Mouse (Mus musculus) c-Kit-positive CD71-negative TER-119-negative erythroid progenitor cells, embryonic 14.5 days (primary cell): ENCODE data around the gene Agap1.

Experiments
- DNase-seq: peaks from one replicate; pipeline ENCODE4 v3.0.0-alpha.2; 2013; ENCODE audit warnings: low read depth

Gene Agap1

GRCm38 (mm10) chr1:89849861-89850230 is 395.2 kb downstream of the Agap1 start:
- no peak for DNase-seq

- DNase-seq, result no peak
Measured at GRCm38 (mm10) chr1:89850681-89851414, 396.2 kb downstream of the Agap1 start.

DNA sequence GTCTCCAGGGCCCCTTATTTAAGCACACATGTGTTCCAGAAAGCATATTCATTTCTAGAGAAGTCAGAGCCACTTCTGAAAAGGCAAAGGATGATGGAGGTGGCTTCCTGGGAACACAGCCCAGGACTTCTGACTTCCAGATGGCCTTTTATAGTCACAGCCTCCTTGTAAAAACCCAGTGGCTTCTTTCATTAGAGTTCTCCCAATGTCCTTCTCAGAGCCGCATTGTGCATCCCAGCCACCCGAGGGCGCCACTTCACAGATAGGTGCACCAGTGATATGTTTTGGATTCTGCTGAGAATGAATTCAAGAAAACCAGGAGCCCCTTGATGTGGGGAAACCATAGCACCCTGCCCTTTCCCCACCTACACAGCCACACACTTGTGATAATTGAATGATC is 404.6 kb downstream of the Agap1 start:
- peak; percentile 12 for DNase-seq

DNA sequence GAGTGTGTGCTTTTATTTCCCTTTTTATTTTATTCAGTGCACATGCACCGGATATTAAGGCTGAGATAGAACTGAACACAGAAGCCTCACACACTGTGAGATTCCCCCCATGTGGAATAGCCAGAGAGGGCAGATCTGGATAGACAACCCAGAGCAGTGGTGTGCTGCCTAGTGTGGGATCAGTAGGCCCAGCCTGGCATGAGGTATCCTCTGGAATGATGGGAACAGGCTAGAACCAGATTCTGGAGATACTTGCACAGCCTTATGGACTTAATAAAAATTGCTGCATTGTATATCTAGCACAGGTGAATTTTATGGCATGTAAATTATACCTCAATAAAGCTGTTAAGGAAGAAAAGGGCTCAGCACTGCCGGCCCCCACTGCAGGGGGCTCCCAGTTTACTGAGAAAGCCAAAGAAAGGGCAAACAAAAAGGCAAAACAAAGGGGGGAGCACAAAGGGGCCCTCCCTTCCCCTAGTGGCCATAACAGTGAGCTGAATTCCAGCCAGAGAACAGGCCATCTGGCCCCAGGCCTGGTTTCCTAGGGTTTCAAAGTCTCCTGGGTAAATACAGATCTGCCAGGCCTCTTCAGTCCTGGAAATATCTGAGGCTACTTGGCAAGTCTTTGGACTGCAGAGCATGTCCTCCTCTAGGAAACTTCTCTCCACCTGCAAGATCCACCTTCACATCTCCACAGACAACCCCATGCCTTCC is 405.6 kb downstream of the Agap1 start:
- DNase-seq, result no peak

DNA sequence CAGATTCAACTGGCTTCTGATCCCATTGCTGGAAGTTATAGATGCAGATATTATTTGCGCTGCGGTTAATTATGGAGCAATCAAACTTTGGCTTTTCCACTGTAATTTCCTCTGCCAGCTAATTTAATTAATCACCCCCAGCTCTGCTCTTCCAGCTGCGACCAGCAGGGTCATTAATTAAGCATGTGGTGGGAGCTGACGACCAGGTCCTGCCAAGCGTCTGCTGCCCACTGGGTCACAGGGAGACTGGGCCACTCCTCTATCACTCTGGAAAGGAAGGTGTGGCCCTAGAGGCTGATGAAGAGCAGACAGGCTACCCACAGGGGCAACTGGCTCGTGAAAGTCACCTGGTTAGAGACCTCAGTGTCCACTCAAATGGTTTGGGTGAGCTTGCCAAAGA is 411.2 kb downstream of the Agap1 start:
- DNase-seq, result no peak

GRCm38 (mm10) chr1:89867847-89868246 is 413.2 kb downstream of the Agap1 start:
- no peak for DNase-seq

GRCm38 (mm10) chr1:89870134-89870905 is 415.7 kb downstream of the Agap1 start:
- DNase-seq, result no peak

DNA sequence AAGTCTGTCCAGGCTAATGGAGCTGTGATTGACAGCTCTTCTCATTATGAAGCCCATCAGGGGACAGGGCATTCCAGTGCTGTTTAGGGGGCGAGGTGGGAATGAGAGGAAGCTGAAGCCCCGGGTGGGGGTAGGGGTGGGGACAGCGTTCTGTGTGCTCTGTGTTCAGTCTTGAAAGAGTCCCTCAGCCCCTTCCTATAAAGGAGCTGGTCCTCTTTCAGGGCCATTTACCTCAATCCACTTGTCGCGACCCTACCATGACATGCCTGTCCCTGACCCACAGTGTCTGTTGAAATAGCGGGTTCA is 416.3 kb downstream of the Agap1 start:
- no peak for DNase-seq

DNA sequence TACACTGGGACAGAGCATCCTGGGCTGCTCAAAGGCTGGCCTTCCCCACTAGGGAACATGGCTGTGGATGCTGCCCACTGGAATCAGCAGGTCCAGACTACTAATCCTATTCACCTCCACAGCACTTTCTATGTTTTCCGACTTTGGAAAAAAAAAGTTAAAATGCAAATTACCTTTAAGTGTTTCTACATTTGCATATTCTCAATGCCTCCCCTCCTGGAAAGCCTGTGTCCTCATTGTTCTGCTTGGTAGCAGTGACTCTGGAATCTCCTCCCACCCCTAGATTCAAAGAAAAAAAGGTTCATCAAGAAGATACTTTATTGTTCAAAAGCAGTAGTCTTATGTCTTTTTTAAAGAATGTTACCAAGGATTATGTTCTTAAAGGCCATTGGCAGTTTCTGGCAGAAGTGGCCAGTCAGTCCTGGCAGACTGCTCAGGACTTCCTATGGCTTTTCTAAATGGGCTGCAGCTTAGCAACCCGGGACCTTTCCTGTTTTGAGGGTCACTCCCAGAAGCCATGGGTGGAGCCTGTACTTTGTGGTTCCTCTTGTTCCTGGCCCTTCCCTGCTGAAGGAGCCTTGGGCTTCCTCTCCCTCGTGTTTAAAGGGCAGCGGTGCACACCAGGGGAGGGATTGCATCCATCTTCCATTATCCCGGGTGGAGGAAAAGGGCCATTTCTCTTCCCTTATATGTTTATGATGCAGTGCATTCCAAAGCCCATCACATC is 421.9 kb downstream of the Agap1 start:
- no peak for DNase-seq

DNA sequence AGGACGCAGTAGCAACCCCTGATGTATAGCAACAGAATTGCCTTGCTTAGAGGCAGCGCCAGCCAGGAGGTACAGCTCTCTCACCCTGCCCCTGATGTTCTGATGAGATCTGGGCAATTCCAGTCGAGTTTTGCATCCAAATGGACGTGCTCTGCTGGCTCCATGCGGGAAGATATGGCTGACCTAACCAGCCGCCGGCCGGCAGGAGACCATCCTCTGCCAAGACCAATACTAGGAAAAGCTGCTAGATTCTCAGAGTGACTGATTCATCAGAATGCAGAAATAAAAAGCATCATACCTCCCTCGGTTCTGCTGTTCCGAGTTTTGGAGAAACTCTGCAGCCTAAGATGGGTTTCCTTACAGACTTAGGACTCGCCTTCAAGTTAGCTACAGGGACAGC is 423.9 kb downstream of the Agap1 start:
- no peak for DNase-seq

GRCm38 (mm10) chr1:89880193-89880592 is 425.6 kb downstream of the Agap1 start:
- no peak for DNase-seq

DNA sequence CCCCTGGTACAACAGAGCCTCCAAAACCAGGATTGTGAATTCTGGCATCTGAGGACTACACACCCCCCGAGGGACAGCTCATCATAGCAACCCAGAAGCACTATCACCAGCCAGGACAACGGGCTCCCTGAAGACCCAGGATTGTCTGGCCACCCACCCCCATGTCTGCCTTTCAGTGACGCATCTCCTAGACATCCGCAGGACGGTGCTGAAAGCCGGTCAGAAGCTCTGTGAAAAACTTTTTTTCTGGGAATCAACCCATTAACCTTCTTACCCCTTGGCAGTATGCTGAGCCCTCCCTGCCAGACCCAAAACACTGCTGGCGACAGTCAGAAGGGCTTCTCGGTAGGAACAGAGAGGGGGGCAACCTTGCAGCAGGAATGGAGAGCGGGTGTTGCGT is 426.2 kb downstream of the Agap1 start:
- no peak for DNase-seq

DNA sequence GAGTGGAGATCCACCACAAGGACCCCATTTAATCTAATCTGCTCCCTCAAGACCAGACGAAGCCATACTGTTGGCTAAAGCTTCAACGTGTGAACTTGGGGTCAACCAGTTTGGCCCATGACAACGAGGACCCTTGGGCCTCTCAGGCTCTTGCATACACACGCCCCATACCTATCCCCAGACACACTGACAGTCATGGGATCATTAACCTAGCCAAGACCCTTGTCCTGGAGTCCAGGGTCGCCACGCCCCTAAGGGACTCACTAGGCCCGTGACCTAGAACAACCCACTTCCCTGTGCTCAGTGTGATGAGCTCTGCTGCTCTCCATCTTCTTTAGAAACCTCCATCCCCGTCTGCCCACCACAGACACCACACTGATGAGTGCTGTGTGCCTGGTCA is 429.7 kb downstream of the Agap1 start:
- DNase-seq, result no peak

DNA sequence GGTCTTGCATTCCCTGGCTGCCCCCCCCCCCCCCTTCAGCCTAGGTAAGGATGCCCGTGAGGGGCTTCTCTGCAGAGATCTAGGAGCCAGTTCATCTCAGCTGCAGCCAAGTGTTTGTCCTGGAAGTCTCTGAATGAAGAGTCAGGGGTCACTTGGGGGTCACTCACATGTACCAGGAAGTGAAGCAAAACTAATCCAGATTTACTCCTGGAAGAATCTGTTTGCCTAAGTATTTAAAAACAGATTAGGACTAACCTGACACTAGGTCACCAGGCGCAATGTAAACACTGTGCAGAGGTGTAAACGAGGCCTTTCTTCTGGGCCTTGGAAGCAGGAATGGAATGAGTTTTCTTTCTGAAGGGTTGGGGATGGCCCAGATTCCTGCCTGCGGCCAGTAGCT is 431.1 kb downstream of the Agap1 start:
- DNase-seq, result no peak

GRCm38 (mm10) chr1:89891400-89891799 is 436.8 kb downstream of the Agap1 start:
- DNase-seq, result no peak

- DNase-seq, result no peak
Measured at GRCm38 (mm10) chr1:89892281-89892680, 437.7 kb downstream of the Agap1 start.

DNA sequence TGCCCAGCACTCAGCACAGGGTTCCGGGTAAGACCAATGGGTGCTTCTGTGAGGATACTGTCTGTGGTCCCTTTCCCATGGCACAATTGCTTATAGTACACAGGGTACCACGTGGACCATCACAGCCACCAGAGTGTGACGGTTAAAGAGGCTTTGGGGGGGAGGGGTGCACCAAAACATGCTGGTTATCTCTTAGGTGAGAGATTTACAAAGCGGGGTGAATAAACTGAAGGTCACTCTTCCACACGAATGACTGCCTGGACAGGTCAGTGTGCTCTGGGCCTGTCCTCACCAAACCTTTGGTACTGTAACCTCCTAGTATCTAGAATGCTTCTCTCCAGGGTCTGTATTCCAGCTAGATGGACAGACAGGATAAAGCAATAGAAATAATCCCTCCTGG is 441.2 kb downstream of the Agap1 start:
- DNase-seq, result no peak

- no peak for DNase-seq
Measured at GRCm38 (mm10) chr1:89899036-89899435, 444.4 kb downstream of the Agap1 start.

- no peak for DNase-seq
Measured at GRCm38 (mm10) chr1:89899761-89900445, 445.3 kb downstream of the Agap1 start.

DNA sequence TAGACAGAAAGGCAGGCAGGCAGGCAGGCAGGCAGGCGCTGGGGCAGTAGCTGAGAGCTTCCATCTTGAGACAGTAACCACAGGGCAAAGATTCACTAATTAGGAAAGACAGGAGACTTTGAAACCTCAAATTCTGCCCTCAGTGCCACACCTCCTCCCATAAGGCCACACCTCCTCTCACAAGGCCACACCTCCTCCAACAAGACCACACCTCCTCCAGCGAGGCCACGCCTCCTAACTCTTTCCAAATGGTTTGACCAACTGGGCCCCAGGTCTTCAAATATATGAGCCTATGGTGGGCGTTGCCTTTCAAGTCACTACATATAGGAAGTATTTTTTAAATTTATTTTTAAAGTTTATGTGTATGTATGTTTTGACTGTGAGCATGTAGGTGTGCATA is 446.8 kb downstream of the Agap1 start:
- DNase-seq, result no peak

- peak; percentile 32 for DNase-seq
Measured at GRCm38 (mm10) chr1:89902236-89902635, 447.6 kb downstream of the Agap1 start.

DNA sequence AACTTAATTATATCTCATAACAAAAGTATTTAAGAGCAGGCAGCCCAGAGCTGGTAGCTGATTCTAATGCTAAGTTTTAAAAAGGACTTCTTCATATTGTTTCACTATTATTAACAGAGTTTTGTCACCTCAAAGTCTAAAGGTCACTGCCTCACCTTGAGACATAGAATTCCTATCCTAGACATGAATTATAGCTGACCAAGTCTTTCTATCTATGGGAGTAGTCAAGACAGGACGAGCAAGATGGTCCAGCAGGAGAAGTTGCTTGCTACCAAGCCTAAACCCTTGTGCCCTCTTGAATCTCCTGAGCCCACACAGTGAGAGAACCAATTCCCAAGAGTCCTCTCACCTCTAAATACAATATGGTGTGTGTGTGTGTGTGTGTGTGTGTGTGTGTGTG is 448.0 kb downstream of the Agap1 start:
- no peak for DNase-seq
